Mouse (Mus musculus): ENCODE results near the gene Glis1.

Gene Glis1

GRCm38 (mm10) chr4:107434356-107435237 is at the start of gene Glis1:
Gene Glis1 (plus strand): TSS chr4:107434591.
- DNase-seq (ENCODE audit: extremely low read depth, low read depth, low spot score), result no peak

DNA sequence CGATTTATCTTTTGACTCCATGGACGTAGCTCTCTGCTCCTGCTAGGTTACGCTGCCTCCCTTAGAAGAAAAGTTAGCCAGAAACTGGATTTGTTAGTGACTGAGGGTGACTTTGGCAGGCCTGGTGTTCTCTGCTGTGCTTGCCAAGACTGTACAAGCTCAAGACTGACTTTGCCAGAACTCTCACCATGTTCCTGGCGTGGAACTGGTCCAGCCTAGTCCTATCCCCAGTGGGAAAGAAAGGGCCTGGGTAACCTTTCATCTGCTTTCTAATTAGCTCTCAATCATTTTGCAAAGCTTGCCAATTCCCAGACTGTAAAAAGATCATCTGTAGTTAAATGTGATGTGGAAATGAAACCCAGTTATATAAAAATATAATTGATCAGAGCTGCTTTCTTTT is 47.4 kb upstream of the Glis1 start:
- peak; percentile 66 for DNase-seq (ENCODE audit: extremely low read depth, low read depth, low spot score)

- no peak for DNase-seq (ENCODE audit: extremely low read depth, low read depth, low spot score)
Observed at GRCm38 (mm10) chr4:107387465-107387864, 46.9 kb upstream of the Glis1 start.

- no peak for DNase-seq (ENCODE audit: extremely low read depth, low read depth, low spot score)
Observed at GRCm38 (mm10) chr4:107388291-107388690, 46.1 kb upstream of the Glis1 start.

DNA sequence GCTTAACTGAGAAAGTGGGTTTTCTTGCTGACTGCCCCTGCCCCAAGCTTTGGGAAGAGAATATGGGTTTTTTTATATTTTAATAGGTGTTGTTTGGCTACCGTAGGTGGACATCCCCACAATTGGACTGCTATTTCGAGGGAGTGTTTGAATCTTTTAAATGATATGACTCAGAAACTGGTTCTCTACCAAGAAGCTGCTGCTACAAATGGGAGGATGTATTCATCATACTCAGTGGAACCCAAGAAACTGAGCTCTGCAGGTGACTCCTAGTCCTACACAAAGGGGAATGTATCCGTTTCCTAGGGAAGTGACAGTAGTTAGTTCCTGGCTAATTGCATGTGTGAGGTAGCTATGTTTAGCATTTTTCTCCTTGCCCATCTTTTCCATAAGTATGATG is 45.0 kb upstream of the Glis1 start:
- DNase-seq (ENCODE audit: extremely low read depth, low read depth, low spot score), result no peak

DNA sequence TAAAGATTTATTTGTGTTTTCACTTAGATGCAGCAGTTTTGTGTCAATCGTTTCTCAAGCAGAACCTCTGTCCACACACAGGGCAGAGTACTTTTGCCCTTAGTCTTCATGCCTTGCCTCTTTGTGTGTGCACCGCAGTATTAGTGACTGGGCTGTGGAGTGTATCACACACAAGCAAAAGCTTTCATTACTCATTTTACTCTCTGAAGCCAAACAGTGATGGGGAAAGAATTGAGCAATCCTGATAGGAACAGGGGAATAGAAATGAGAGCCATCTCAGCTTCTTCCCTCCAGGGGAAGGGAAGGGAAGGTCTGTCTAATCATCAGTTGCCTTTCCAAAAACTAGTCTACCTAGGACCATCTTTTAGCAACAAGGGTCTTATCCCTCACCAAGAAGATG is 40.6 kb upstream of the Glis1 start:
- no peak for DNase-seq (ENCODE audit: extremely low read depth, low read depth, low spot score)

DNA sequence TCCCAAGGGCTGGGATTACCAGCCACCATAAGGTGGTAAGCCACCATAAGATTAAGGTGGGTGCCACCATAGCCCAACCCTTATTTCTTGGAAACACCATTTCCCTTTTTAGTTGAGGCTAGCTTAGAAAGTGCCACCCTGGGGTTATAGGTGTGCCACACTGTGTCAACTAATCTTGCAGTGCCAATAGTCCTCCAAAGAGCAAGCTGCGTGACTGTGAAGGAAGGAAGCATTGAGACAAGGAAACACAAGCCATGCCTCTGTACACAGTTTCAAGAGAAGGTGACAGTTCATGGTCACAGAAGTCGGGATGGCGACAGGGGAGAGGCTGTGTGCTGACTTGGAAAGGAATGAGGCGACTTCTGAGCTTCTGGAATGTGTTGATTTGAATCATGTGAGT is 14.2 kb upstream of the Glis1 start:
- no peak for DNase-seq (ENCODE audit: extremely low read depth, low read depth, low spot score)

DNA sequence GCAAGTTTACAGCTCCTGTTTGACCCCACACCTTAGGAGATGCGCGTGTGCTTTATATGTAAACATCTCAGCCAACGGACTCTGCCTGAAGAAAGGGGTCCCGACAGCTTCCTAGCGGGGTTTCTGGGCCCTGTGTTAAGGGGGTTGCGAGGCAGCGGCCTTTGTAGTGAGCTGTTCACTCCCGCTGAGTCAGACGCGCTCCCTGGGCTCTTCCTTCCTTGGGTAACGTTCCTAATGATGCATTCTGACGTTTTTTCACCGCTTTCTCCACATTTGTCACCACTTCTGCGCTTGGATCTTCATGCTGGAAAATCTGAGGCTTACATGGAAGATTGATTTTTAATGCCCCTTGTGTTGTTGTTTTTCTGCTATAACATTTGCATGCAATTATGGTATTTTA is 12.7 kb upstream of the Glis1 start:
- no peak for DNase-seq (ENCODE audit: extremely low read depth, low read depth, low spot score)

DNA sequence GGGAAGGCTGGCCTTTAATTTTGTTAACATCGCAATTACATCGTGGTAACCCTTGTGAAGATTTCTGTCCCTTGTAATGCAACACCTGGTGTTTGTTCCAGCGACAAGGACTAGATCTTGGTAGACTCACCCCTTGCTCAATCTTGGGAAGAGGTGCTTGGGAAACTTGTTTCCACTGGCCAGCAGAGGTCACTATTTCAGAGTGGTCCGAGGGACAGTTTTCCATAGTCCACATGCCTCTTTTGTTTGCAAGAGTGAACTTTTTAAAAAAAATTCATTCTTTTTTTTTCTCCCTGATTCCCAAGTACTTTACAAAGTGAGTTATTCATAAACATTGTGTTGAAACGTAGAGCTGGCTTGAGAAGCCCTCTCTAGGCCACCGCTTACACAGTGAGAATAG is 12.2 kb upstream of the Glis1 start:
- DNase-seq (ENCODE audit: extremely low read depth, low read depth, low spot score), result no peak

DNA sequence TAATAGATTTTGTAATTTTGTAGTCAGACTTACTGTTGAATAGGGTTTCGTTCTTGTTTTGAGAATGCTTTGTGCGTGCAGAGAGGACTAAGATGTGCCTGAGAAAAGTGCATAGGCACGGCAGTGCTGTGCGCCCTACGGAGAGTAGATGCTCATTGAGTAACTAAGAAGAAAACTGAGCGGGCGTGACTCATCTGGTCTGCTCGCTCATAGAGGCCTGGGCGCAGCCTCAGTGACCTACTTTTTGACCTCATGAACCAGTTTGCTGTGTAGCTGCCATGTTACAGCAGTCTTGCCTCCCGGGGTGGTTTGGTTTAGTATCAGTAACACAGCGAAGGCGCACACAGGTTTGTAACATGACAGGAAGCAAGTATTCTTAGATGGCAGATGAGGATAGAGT is 8.8 kb upstream of the Glis1 start:
- peak; percentile 1 for DNase-seq (ENCODE audit: extremely low read depth, low read depth, low spot score)

DNA sequence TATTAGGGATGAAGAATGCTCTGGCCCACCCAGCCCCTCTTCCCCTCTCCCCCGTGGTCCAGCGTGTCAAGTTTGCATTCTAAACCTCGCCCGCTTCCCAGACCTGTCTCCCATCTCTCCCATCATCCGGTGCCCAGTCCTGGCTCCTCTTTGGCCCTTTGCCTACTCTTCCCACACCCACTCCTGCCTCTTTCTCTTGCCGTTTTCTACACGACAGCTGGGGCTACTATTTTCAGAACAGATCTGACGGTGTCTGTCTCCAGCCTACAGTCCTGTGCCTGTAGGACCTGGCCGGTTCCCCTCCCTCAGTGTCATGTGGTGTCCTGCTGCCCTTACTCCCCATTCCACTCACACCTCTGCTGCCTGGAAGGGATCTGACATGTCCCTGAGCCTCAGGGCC is 7.8 kb upstream of the Glis1 start:
- DNase-seq (ENCODE audit: extremely low read depth, low read depth, low spot score), result no peak

DNA sequence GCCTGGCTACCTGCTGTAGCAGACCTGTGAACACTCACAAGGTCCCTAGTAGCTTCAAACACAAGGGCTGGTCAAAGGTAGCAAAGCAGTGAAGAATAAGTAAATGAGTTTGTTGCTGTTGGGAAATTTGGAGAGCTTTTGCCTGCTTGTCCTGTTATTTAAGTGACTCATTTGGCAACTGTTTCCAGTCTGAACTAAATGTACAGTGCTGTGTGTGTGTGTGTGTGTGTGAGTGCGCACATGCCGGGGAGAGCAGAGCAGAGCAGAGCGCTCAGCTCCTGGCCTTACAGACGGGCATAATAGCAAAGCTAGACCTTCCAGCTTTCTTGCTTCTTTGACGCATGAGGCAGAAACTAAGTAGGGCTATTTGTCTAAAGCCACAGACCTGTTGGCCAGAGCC is 1.7 kb upstream of the Glis1 start:
- DNase-seq (ENCODE audit: extremely low read depth, low read depth, low spot score), result peak; percentile 7

DNA sequence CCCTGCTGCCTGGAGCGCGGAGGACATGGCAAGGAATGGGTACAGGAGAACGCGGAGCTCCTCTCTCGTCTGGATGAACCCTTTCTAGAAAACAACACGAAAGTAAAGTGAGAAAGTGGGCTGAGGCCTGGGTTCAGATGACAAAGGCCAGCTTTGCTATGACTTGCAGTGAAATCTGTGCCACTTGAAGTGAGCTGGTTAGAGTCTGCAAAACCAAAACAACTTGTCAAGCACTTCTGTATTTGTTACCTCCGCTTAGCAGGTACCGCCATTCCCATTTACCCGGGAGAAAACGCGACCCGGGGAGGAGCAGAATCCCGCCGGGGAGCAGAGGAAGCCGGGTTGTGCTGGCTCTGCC is 414 bp upstream of the Glis1 start:
- DNase-seq (ENCODE audit: extremely low read depth, low read depth, low spot score), result no peak

DNA sequence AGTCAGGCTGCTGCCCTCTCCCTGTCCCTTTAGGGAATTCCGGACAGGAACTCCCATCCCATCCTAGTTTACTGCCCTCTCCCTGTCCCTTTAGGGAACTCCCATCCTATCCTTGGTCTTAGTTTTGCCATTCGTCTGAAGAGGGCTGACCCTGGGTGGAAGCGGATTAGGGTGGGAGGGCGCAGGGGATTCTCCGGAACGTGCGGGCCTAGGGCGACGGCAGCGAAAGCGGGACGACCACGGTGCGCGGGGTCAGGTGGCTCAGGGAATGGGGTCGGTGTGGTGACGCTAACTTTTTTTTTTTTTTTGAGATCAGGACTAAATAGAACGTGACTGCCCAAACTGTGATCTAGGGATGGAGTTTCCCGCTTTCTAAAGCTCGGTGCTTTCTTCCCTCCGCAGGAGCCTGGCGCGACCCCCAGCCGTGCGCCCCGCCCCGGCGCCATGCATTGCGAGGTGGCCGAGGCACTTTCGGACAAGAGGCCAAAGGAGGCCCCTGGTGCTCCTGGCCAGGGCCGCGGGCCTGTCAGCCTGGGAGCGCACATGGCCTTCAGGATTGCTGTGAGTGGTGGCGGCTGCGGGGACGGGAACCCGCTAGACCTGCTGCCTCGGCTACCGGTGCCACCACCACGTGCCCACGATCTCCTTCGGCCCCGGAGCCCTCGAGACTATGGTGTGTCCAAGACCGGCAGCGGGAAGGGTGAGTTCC is 1.0 kb downstream of the Glis1 start:
- DNase-seq (ENCODE audit: extremely low read depth, low read depth, low spot score), result no peak

GRCm38 (mm10) chr4:107436476-107436875 is 2.1 kb downstream of the Glis1 start:
- DNase-seq (ENCODE audit: extremely low read depth, low read depth, low spot score), result no peak

GRCm38 (mm10) chr4:107438741-107439140 is 4.3 kb downstream of the Glis1 start:
- no peak for DNase-seq (ENCODE audit: extremely low read depth, low read depth, low spot score)

DNA sequence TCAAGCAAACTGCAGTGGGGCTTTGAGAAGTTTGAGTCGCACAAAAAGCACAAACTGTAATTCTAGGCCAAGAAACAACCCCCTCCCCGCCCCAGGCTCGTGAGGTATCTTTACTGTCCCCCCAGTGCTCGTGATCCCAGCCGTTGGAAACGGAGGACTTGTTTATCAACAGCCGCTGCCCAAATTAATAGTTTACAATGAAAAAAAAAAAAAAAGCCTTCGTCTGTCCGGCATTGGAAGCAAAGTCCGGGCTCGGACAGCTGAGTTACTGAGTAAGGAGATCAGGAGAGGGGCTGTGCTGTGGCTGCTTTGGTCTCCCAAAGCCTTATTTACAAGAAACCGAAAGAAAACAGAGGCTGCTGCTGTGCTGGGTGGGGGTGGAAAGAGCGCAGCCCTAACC is 5.9 kb downstream of the Glis1 start:
- DNase-seq (ENCODE audit: extremely low read depth, low read depth, low spot score), result no peak

GRCm38 (mm10) chr4:107442288-107442687 is 7.9 kb downstream of the Glis1 start:
- no peak for DNase-seq (ENCODE audit: extremely low read depth, low read depth, low spot score)

DNA sequence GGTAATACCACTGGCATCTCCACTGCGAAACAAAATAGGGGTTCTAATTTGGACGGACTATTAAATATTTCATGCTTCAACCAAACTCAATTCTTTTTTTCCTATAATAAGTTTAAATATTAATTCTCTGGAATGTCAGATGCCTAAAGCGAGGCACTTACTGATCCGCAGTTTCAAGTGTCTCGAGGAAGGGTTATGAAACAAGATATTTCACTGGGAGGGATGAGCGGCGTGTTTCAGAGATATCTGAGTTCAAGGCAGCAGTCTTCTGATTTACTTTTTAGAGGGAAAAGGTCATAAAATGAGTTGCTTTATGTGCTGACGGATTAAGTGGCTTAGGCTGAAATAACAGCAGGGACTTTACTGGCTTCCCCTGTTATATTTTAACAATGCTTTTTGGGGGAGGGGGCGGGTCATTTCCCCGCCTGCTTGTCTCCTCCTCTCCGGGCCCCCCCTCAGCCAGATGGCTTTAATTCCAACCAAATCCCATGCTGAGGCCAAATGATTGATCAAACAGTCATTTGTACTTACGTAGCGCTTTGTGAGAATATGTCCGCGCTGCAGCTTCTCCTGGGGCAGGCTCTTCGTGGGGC is 8.6 kb downstream of the Glis1 start:
- no peak for DNase-seq (ENCODE audit: extremely low read depth, low read depth, low spot score)

- no peak for DNase-seq (ENCODE audit: extremely low read depth, low read depth, low spot score)
Observed at GRCm38 (mm10) chr4:107443621-107444020, 9.2 kb downstream of the Glis1 start.

GRCm38 (mm10) chr4:107448481-107448880 is 14.1 kb downstream of the Glis1 start:
- no peak for DNase-seq (ENCODE audit: extremely low read depth, low read depth, low spot score)

DNA sequence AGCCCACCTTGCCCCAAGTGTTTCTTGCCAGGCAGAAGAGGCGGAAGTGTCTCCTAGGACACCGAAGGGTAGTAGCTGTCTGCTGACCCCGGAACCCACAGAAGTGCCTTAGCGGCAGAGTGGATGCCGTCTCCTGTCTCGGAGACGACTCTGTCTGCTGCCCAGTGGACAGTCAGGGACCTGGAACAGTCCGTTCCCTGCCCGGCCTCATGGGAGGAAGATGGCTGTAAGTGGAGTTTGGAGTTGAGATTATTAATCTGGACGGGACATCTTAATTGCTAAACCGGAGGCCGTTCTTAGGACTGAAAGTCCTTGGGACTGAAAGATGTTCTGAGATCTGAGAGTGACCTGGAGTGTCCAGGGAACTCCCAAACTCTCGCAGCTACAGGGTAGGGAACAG is 15.1 kb downstream of the Glis1 start:
- DNase-seq (ENCODE audit: extremely low read depth, low read depth, low spot score), result no peak
